Mouse (Mus musculus) thymus, adult 2 months (tissue): ENCODE data around the gene Pbxip1. TPM values are rescaled to one million over a fixed set of nuclear protein-coding genes. Genes with fewer than 3 reads are reported as not detected.
A peak's percentile ranks its signal among the peaks of the same experiment; 100 is the strongest.

Experiments used
- DNase-seq: peaks from one replicate; pipeline ENCODE4 v3.0.0; 2021
- H3K27ac ChIP-seq: fragments of 200-500 bp; 2 replicates; pipeline ENCODE4 v1.5.1; 2012; ENCODE audit warnings: low read length, control low read depth; ENCODE audit not compliant: control insufficient read depth, insufficient read depth
- H3K27me3 ChIP-seq: fragments of 200-500 bp; 2 replicates; pipeline ENCODE4 v1.6.1; 2012; ENCODE audit warnings: mild to moderate bottlenecking, low read length, moderate library complexity, mixed read lengths; ENCODE audit not compliant: control insufficient read depth, insufficient read depth
- H3K36me3 ChIP-seq: fragments of 200-500 bp; 2 replicates; pipeline ENCODE4 v1.6.1; 2012; ENCODE audit warnings: mild to moderate bottlenecking, low read length, moderate library complexity; ENCODE audit not compliant: control insufficient read depth, insufficient read depth
- H3K4me1 ChIP-seq: fragments of 200-500 bp; replicated peaks from 2 replicates; pipeline ENCODE4 v1.6.1; 2012; ENCODE audit warnings: low read length; ENCODE audit not compliant: control insufficient read depth, insufficient read depth
- H3K4me3 ChIP-seq: fragments of 200-500 bp; 2 replicates; pipeline ENCODE4 v1.5.1; 2012; ENCODE audit warnings: mild to moderate bottlenecking, low read length, control low read depth, moderate library complexity; ENCODE audit not compliant: control insufficient read depth, insufficient read depth
- CTCF ChIP-seq: fragments of 200-500 bp; IDR thresholded peaks from 2 replicates; pipeline ENCODE4 v1.5.1; 2012; ENCODE audit warnings: mild to moderate bottlenecking, control low read depth, low read length, moderate library complexity, borderline replicate concordance; ENCODE audit not compliant: control insufficient read depth, poor library complexity, insufficient read depth; ENCODE audit errors: extremely low read depth
- POLR2A ChIP-seq: fragments of 200-500 bp; IDR thresholded peaks from 2 replicates; pipeline ENCODE4 v1.6.1; 2012; ENCODE audit warnings: mild to moderate bottlenecking, low read length, control low read depth, moderate library complexity; ENCODE audit not compliant: control insufficient read depth, poor library complexity, insufficient read depth; ENCODE audit errors: extremely low read depth
- WGBS: fragments of 180-500 bp; shearing (Covaris S2); methylation state at CpG from one replicate; pipeline ENCODE4 v1.1.7; 2018; 5-methylcytosine and 5-hydroxymethylcytosine counted together
- polyA plus RNA-seq: library from polyadenylated mRNA; depleted of rRNA; stranded (reverse); fragments of >200 nt; gene quantifications from 2 replicates; pipeline ENCODE4 v1.2.3, GENCODE M21; 2012

The Pbxip1 gene
- polyA plus RNA-seq, 1 experiment, result 41.6 TPM

DNA sequence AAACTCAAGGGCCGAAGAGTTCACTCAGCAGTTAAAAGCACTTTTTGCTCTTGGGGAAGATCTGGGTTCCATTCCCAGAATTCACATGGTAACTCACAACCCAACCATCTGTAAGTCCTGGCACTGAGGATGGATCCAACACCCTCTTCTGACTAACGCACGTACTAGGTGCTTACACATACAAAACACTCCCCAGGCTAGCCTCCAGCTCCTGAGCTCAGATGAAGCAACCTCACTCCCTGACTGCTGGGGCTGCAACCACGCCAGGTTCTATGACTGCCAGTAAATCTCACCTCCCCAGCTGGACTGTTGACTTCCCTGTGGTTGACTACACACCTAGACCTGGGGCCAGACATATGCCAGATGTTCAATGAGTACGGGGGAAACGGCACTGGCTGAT is 29.6 kb upstream of the Pbxip1 start:
- Histone ChIP-seq H3K27me3 (no peaks in the 10 kb centered on the region), H3K4me1 (peaks cover 7% of the 10 kb centered on the region), H3K27ac (no peak overlapping the region), H3K4me3 (no peak overlapping the region), H3K36me3 (peaks cover 4% of the 10 kb centered on the region; the same call in 1 of the 2 replicates)
- WGBS, result 93% methylated on average over 6 of the region's 6 CpGs
- TF ChIP-seq CTCF (no peak), POLR2A (no peak)
- no peak for DNase-seq

DNA sequence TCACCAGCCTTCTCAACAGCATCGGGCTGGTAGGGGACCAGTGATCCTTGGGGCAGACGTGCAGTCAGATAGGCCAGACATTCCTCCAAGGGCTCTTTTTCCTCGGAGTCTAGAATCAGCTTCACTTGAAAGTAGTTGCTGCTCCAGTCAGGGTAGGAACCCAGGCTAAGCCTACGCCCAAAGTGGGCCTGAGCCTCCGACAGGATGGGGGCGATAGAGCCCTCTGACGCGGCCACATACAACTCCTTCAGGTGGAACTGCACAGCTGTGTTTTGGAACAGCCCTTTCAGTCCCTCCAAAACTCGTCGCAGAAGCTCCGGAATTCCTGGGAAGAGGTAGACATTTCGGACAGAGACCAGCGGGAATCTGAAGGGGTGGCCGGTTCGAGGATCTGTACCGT is 28.1 kb upstream of the Pbxip1 start:
- DNase-seq, result no peak
- H3K4me3 ChIP-seq, result no peak overlapping the region
- peaks cover 7% of the 10 kb centered on the region for H3K4me1 ChIP-seq
- H3K27ac ChIP-seq, result no peak overlapping the region
- H3K27me3 ChIP-seq, result no peaks in the 10 kb centered on the region
- TF ChIP-seq CTCF (no peak), POLR2A (no peak)
- 91% methylated on average over 16 of the region's 16 CpGs for WGBS
- H3K36me3 ChIP-seq, result peaks cover 4% of the 10 kb centered on the region; the same call in 1 of the 2 replicates

DNA sequence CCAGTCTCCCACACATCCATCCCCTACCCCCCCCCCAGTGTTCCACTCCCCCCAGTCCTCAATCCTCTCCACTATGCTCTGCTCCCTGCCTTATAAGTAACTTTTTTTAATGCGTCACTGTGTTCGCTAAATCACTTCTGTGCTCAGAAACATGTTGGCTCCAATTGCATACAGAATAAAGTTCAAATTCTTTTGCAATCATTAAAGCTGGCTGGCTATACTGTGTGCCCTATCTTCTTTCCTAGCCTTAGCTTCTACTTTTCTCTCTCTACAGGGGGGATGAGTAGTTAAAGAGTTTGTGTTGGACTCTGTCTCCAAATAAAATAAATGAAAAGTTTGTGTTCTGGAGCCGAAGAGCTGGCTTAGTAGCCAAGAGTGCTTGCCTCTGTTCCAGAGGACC is 26.8 kb upstream of the Pbxip1 start:
- no peak for DNase-seq
- Histone ChIP-seq H3K36me3 (peaks cover 4% of the 10 kb centered on the region; the same call in 1 of the 2 replicates), H3K4me1 (peaks cover 7% of the 10 kb centered on the region), H3K27me3 (no peaks in the 10 kb centered on the region), H3K27ac (no peak overlapping the region), H3K4me3 (no peak overlapping the region)
- 99% methylated on average over 3 of the region's 3 CpGs for WGBS
- TF ChIP-seq POLR2A (no peak), CTCF (no peak)

DNA sequence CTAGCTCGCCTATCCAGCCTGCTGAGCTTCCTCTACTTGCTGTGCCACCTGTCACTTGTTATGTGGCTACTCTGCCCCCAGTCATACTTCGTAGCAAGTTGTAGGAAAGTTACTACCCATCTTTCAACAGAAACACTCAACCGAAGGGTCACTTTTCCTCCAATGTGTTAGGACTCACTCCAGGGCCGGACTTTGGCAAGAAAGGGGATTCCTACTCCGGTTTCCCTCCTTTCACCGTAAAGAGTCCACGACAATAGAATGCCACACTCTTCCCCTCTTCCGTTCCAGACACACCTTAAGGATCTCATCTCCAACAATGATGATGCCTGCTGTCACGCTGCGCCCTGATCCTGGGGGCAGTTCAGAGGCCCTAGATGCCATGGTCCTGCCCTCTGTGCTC is 25.6 kb upstream of the Pbxip1 start:
- Histone ChIP-seq H3K4me1 (peaks cover 7% of the 10 kb centered on the region), H3K36me3 (peaks cover 4% of the 10 kb centered on the region; the same call in 1 of the 2 replicates), H3K27ac (no peak overlapping the region), H3K4me3 (peak overlapping the region; percentile 28), H3K27me3 (no peaks in the 10 kb centered on the region)
- TF ChIP-seq POLR2A, result no peak
- no peak for TF ChIP-seq CTCF
- DNase-seq, result no peak
- 80% methylated on average over 10 of the region's 10 CpGs for WGBS

DNA sequence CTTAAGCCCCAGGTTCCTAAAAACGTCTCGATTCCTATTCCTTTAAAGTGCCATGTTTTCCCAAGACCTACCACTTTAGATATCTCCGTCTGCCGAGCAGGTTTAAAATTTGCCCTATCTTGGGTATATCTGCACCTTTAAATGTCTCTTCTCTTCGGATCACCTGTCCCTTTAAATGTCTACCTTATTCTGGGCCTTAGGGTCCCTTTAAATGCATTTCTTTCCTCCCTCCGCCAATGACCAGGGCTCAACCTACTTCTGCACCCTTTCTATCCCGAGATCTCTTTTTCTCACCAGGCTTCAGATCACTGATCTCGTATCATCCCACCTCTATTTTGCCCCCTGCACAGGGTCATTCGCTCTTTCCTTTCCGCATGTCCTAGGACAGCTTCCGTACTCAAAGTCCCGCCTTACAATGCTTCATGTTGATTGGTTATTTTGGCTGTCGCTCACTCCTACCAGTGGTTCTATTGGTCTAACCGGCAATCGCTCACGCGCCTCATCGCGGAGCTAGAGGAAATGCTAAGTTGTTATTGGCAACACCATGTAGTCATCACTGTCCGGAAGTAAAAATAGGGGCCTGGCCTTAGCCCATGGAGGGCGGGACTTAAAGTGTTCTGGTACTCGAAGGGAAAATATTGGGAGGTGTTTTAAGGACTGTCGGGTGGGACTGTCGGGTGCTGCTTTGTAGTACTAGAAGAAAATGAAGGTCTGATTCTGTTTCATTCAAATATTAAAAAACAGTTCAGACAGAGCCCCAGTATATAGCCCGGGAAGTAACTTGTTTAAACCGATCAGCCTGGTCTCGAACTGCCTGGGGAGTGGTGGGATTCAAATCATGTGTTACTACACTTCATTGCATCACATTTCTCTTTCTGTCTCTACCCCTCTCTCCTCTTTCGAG is 24.8 kb upstream of the Pbxip1 start, which contains the start of gene Flad1:
Flad1 (minus strand) TSS at position 381 of the 904 bp plus-strand sequence.
- Histone ChIP-seq H3K4me1 (peaks cover 7% of the 10 kb centered on the region), H3K27ac (no peak within 1 kb of the TSS), H3K4me3 (peak within 1 kb of the TSS; percentile 54), H3K27me3 (no peaks in the 10 kb centered on the region), H3K36me3 (peaks cover 4% of the 10 kb centered on the region; the same call in 1 of the 2 replicates)
- WGBS, result 3% methylated on average over 28 of the region's 28 CpGs
- TF ChIP-seq POLR2A (no peak), CTCF (no peak)
- peak; percentile 98 for DNase-seq

DNA sequence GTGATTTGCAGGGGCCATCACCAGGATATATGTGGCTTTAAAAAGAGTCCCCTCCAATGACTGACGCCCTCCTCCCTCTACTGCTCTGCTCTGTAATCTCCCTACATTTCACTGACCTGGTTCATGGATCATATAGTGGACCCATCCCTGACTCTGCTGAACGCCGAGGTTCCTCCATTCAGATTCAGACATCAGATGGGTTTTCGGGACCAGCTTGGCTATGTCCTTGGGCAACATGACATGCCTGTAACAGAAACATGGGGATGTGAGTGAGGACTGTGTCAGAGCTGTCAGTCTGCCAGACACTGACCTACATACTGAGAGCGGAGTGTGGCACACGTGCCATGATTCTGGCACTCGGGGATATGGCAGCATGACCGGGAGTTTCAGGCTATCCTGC is 20.3 kb upstream of the Pbxip1 start:
- Histone ChIP-seq H3K27ac (no peak overlapping the region), H3K36me3 (no peaks in the 10 kb centered on the region), H3K4me1 (peaks cover 11% of the 10 kb centered on the region), H3K27me3 (no peaks in the 10 kb centered on the region), H3K4me3 (no peak overlapping the region)
- TF ChIP-seq POLR2A, result no peak
- WGBS, result 98% methylated on average over 8 of the region's 8 CpGs
- DNase-seq, result no peak

DNA sequence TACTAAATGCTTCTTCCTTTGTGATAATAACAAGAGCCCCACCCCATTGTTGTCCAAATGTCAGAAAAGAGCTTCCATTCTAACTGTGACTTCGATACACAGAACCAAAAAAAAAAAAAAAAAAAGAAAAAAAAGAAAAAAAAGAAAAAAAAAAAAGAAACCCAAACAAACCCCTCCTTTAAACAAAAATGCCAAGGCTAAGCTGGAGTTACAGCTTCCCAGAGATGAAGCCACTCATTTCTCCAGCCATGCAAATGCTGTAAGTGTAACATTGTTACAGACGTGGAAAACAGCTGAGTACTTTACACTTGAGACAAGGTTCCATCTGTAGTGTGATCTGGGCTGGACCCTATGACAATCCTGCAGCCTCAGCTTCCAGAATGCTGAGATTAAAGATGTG is 19.4 kb upstream of the Pbxip1 start:
- Histone ChIP-seq H3K27ac (no peak overlapping the region), H3K27me3 (no peaks in the 10 kb centered on the region), H3K36me3 (no peaks in the 10 kb centered on the region), H3K4me3 (no peak overlapping the region), H3K4me1 (peaks cover 9% of the 10 kb centered on the region)
- no peak for DNase-seq
- WGBS, result 27% methylated on average over 2 of the region's 2 CpGs
- TF ChIP-seq CTCF (no peak), POLR2A (no peak)
